Mouse (Mus musculus) CD4-positive, CD25-positive, alpha-beta regulatory T cell, adult 4 months (primary cell): ENCODE results near the gene Kpna4. TPM values are rescaled to one million over a fixed set of nuclear protein-coding genes. Genes with fewer than 3 reads are reported as not detected.

Source experiments
- polyA plus RNA-seq, 2 experiments: library from polyadenylated mRNA; unstranded; fragments of 100-300 nt; shearing (Covaris generic); gene quantifications; one replicate each; pipeline ENCODE4 v1.2.1; 2017

Kpna4 gene
- polyA plus RNA-seq, 2 experiments from 2014 or later, result 27.6 to 39.6 TPM

Other genes starting within 250 kb of the Kpna4 start
- gene Ift80, start 122.5 kb downstream of the Kpna4 start, polyA plus RNA-seq, result 100 to 1,000 TPM; 165 to 175 TPM
- gene Smc4, start 122.4 kb downstream of the Kpna4 start, polyA plus RNA-seq, result 100 to 1,000 TPM; 450 to 528 TPM
- gene Trim59, start 82.4 kb downstream of the Kpna4 start, polyA plus RNA-seq, result 10 to 100 TPM; 32.7 to 40.1 TPM
- gene Arl14, start 95.3 kb upstream of the Kpna4 start, polyA plus RNA-seq, result not detected
- gene Ppm1l, start 189.7 kb upstream of the Kpna4 start, polyA plus RNA-seq, result 1 to 10 TPM; 4.4 to 6.9 TPM